Mouse (Mus musculus): Measurements from ENCODE around the gene Olfr51.
"Not testable (repeated sequence)": the region's sequence is repeated elsewhere in the genome, so short reads cannot be mapped to it uniquely, and the experiment has no call there.

The Olfr51 gene

DNA sequence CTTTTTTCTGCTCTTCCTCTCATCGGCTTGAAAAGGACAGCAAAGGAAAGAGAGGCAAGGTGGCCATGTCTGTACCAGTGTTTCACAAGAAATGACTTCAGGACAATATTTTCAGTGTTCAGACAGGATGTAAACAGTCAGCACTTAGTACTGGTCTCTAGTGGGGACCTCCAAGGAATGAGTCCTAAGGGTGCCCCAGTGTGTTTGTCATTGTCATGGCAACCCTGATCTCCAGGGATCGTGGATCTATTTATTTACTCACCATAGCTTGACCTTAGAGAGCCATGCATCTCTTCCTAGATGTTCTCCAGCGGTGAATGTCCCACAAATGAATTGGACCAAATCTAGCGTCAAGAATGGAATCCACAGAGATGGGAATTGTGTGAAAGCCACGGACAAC is at the start of gene Olfr51:
TSS of gene Olfr51 (plus strand) at position 301 of the 400 bp plus-strand sequence.
- no peak for DNase-seq (ENCODE audit: low spot score)

DNA sequence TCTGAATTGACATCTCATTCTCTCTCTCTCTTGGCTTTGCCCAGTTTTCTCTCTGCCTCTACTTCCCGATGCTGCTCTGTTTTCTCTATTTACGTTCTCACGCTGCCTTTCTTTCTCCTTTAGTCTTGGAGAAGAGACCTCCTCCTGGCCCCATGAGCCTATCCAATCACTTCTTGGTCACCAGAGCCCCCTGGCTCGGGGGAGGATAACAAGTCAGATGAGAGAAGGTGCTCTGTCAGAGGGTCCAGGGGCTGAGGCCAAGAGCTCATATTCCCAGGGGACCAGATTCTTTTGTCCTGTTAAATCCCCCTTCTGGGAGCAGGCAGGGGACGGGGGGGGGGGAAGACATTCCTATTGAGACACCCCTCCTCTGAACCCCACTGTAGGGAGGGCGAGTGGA is 49.7 kb upstream of the Olfr51 start, which contains the start of gene Prop1:
TSS of gene Prop1 (minus strand) at position 101 of the 400 bp plus-strand sequence.
- no peak for DNase-seq (ENCODE audit: low spot score)

DNA sequence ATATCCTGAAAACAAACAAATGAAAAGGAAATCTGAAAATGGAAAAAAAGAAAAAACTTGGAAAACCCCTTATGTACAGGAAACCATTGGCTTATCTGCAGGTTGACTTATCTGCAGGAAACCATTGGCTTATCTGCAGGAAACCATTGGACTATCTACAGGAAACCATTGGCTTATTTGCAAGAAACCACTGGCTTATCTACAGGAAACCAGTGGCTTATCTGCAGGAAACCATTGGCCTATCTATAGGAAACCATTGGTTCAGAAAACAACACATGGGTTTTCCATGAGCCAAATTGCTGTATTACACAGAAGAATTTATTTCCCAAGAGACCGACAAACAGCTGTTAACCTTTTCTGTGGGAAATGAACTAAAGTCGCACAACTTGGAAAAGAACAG is 38.5 kb upstream of the Olfr51 start:
- DNase-seq (ENCODE audit: low spot score), result peak; percentile 13

DNA sequence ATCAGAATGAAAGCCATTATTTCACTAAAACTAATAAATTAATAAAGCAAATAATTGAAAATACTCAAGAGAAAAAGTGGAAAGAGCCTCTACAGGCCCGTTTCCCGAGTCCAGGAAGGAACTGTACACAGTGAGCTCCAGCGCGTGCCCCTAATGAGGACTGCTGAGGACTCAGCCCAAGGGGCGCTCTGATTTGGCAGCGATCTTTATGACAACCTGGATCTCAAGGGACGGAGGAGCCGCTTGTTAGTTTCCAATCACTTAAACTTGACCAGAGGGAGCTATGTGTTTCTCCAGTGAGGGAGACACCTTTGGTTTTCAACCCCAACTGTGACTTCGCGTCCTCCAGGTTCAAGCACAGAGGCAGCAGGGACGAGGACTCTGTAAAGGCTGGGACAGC is 37.2 kb upstream of the Olfr51 start, which contains the start of gene Olfr1378:
TSS of gene Olfr1378 (plus strand) at position 301 of the 400 bp plus-strand sequence.
- no peak for DNase-seq (ENCODE audit: low spot score)

DNA sequence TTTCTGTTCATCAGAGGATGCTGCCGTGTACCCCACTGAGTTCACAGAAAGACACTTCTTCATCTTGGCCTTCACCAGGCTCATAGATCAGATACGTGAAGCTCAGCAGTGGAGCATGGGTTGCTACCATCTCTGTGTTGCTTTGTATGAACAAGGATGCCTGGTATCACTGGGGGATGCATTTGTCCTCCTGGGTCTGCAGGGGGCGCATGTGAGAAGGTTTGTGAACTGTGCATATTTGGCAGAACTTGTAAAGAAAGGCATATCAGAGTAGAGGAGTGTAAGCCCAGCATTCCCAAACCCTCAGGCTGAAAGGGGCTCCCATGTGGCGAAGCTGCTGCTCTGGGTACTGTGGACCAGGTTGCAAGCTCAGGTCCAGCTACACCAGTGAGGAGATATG is 26.2 kb upstream of the Olfr51 start:
- DNase-seq (ENCODE audit: low spot score), result no peak

DNA sequence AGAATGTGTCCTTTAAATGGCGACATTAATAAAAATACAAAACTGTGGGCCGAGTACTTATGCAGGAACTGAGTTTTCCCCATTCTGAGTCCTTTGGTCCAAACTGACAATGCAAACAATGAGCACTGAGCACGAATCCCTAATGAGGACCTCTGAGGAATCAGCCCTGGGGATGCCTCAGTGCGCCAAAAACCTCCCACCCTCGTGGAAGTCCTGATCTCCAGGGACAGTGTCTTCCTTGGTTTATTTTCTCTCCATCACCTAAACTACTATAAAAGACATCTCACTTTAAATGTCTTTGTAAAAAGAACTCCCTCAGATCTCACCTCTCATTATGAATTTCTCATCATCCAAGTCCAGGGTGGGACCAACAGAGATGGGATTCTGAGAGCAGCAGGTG is 21.7 kb upstream of the Olfr51 start, which contains the start of gene Olfr1377:
TSS of gene Olfr1377 (plus strand) at position 301 of the 400 bp plus-strand sequence.
- DNase-seq (ENCODE audit: low spot score), result no peak

DNA sequence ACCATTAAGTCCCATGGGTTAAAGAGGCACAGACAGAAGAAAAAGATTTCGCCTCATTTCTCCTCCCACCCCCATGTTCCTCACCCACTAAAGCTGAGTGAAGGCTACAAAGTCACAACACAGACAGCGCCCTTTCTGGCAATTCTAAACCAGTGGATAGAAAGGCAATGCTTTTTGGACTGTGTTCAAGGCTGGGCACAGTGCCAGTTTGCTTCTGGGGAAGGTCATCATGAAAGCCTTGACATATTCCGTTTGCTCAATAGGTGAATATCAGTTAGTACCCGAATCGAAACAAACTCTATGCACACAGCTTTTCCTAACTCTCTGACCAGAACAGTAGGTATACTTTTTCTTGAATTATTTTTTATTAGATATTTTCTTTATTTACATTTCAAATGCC is 8.4 kb downstream of the Olfr51 start:
- DNase-seq (ENCODE audit: low spot score), result peak; percentile 2

DNA sequence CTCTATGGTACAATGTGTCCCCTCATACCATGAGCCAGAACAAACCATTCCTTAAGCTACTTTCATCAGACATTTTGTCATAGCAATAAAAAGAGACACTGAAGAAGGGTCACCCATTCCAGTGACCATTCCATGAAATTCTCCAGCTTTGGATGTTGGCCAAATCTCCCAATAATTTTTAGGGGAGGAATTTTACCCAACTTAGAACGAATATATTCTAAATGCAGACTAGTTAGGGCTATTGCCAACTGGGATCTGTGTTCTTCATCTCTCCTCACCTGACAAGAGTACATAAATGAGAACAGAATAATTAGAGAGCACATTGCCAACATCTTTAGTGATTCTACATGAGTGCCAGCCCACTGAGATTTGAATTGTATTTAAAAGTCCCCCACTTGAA is 10.5 kb downstream of the Olfr51 start, which contains the start of gene Olfr54:
TSS of gene Olfr54 (plus strand) at position 301 of the 400 bp plus-strand sequence.
- DNase-seq (ENCODE audit: low spot score), result no peak

DNA sequence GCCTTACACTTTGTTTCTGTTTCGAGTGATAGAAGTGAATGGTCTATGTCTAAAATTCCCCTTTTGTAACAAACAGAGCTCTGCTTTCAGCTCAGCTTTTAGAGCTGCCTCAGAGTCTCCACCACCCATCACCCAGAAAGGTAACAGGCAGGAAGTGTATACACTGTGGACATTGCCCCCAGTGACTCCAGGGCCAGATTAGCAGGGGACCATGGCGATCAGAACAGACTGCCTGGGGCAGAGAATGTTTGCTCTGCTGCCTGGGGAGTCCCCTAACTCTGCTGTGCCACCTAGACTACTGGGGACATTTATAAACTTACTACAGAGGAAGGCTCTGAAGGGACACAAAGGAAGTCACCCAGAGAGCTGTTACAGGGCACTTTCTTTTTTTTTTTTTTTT is 12.9 kb downstream of the Olfr51 start:
- no peak for DNase-seq (ENCODE audit: low spot score)

DNA sequence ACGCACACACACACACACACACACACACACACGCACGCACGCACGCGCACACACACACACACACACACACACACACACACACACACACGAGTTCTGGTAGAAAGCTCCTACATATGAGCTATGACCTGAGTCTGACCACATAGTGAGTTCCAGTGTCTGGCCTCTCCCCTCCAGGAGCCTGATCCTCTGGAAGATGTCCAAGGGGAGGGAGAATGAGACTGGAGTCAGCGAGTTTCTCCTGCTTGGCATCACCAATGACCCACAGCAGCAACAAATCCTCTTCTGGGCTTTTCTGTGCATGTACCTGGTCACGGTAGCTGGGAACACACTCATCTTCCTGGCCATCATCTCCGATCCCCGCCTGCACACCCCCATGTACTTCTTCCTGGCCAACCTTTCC is 23.4 kb downstream of the Olfr51 start:
- DNase-seq (ENCODE audit: low spot score), result not testable (repeated sequence)

DNA sequence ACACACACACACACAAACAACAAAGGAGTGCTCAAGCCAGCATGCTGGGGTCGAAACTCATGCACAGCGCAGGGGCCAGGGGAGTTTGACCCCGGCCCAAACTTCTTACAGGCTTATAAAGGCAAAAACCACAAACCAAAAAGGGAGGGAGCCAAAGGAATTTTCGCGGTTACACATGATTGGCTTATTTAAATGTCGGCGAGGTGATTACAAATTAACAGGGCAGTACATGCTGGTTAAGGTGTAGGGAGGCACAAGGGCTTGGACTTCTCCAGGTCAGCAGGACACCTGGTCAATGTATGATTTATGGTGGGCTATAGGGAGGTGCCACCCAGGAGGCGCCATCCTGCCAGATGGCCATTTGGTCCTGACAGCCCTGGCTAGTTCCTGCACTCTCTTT is 26.0 kb downstream of the Olfr51 start:
- DNase-seq (ENCODE audit: low spot score), result not testable (repeated sequence)

DNA sequence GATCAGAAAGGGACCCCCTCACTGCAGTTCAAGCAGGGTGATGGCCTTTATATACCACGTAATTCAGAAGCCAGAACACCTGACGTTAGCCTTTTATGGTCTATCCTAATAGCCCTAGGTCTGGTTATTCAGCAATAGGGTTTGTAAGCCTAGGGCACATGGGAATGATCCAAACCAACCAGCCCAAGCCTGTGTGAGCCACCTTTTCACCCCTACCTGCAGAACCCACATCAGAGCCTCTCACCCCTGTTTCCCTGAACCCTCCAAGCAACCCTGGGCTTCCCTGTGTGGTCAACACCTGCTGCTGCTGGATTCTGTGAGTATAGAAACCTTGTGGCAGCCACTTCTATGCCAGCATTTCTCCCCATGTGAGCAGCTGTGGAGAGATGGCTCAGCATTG is 26.8 kb downstream of the Olfr51 start:
- DNase-seq (ENCODE audit: low spot score), result no peak

DNA sequence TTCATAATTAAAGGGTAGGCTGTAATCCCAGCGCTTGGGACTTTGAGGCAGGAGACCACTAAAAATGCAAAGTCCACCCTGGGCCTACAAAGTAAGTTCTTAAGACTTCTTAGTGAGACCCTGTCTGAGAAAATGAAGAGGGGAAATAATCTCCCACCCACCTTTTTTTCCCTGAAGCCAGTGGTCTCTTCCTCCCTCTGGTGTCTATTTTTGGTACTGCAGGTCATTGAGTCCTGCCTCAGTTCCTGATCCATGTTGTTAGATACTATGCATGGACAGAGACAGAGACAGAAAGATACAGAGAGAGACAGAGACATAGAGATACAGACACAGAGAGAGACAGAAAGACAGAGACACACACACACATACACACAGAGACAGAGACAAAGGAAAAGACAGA is 29.5 kb downstream of the Olfr51 start:
- peak; percentile 16 for DNase-seq (ENCODE audit: low spot score)

DNA sequence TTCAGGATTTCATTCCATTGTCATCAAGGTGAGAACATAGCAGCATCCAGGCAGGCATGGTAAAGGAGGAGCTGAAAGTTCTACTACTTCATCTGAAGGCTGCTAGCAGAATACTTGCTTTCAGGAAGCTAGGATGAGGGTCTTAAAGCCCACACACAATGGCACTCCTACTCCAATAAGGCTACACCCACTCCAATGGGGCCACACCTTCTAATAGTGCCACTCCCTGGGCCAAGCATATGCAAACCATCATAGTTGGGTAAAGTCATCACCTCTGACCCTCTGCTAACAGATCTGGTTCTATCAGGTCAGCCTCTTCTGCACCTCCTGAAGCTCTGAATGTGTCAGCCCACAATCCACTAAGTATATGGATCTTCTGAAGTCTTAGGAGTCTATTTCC is 30.7 kb downstream of the Olfr51 start:
- DNase-seq (ENCODE audit: low spot score), result not testable (repeated sequence)

DNA sequence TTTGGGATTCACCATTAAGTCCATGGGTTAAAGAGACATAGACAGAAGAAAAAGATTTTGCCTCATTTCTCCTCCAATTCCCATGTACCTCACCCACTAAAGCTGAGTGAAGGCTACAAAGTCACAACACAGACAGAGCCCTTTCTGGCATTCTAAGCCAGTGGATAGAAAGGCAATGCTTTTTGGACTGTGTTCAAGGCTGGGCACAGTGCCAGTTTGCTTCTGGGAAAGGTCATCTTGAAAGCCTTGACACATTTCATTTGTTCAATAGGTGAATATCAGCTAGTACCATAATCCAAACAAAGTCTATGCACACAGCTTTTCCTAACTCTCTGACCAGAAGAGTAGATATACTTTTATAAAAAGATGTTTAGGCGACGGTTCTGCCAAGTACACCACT is 32.6 kb downstream of the Olfr51 start:
- DNase-seq (ENCODE audit: low spot score), result no peak

DNA sequence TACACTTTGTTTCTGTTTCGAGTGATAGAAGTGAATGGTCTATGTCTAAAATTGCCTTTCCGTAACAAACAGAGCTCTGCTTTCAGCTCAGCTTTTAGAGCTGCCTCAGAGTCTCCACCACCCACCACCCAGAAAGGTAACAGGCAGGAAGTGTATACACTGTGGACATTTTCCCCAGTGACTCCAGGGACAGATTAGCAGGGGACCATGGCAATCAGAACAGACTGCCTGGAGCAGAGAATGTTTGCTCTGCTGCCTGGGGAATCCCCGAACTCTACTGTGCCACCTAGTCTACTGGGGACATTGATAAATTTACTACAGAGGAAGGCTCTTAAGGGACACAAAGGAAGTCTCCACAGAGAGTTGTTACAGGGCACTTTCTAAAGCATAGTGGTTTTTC is 41.4 kb downstream of the Olfr51 start:
- not testable (repeated sequence) for DNase-seq (ENCODE audit: low spot score)

DNA sequence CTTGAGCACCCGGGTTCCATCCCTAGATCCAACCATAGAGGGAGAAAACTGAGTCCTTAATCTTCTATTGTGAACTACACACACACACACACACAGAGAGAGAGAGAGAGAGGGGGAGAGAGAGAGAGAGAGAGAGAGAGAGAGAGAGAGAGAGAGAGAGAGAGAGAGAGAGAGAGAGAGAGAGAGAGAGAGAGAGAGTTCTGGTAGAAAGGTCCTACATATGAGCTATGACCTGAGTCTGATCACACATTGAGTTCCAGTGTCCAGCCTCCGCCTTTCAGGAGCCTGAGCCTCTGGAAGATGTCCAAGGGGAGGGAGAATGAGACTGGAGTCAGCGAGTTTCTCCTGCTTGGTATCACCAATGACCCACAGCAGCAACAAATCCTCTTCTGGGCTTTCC is 44.4 kb downstream of the Olfr51 start, which contains the start of gene Olfr1375:
TSS of gene Olfr1375 (plus strand) at position 301 of the 400 bp plus-strand sequence.
- DNase-seq (ENCODE audit: low spot score), result not testable (repeated sequence)

DNA sequence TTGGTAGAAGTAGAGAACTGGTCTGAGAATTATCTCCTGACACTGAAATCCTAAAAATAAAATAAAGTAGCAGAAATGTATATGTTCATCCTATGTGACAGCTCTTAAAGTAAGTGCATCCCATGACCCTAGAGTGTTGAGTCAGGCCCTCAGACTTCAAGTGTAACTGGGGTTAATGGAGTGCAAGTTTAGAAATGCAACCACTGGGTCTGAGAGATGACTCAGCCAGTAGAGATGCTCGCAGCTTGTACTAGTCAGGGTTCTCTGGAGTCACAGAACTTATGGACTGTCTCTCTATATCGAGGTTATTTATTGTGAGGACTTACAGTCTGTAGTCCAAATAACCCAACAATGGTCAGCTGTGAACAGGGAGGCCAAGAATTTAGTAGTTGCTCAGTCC is 48.3 kb downstream of the Olfr51 start:
- DNase-seq (ENCODE audit: low spot score), result no peak

DNA sequence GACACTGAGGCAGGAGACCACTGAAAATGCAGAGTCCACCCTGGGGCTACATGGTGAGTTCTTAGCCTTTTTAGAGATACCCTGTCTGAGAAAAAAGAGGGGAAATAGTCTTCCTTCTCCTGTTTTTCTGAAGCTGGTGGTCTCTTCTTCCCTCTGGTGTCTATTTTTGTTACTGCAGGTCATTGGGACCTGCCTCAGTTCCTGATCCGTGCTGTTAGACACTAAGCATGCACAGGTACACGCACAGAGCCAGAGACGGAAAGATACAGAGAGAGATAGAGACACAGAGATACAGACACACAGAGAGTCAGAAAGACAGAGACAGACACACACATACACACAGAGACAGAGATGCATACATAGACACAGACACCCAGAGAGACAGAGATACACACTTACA is 49.8 kb downstream of the Olfr51 start:
- no peak for DNase-seq (ENCODE audit: low spot score)

DNA sequence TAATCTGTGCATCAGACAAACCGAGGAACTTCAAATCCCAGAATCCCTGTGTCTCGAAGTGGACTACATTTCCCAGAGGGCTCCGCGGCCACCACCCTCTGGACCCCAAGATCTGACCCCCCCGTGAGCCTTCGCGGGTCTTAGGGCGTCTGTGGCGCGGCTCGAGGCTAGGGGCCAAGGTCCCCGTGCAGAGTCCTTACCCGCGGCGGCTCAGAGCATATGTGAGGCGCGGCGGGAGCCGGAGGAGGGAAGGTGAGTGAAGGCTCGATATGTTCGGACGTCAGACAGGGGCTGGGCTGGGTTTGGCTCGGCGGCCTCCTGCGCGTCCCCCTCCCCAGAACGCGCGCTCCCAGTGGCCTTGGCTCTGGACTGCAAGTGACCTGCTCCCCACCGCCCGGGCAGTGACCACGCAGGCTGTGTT is 55.8 kb downstream of the Olfr51 start, which contains the start of gene Zfp354a:
TSS of gene Zfp354a (plus strand) at position 107 of the 421 bp plus-strand sequence.
- peak; percentile 59 for DNase-seq (ENCODE audit: low spot score)
